Mouse (Mus musculus) CH12.LX (cell line): Measurements from ENCODE around the gene 2210010C04Rik.

ENCODE experiments used
- CTCF ChIP-seq, 2 experiments: IDR thresholded peaks in 1 of 2; conservative IDR thresholded peaks in 1 of 2; 2 replicates each; pipeline ENCODE4 v1.5.1; 2011 to 2012; ENCODE audit warnings: low read depth in 2 of 2, low read length in 2 of 2, improper control_type of control experiment in 1 of 2, inconsistent platforms in 1 of 2, mild to moderate bottlenecking in 1 of 2, moderate library complexity in 1 of 2
- ETS1 ChIP-seq: conservative IDR thresholded peaks from 2 replicates; pipeline ENCODE4 v1.6.1; 2012; ENCODE audit warnings: low read depth, mild to moderate bottlenecking, inconsistent platforms, low read length, improper control_type of control experiment, moderate library complexity
- JUN ChIP-seq: IDR thresholded peaks from 2 replicates; pipeline ENCODE4 v1.6.1; 2011; ENCODE audit warnings: low read depth, mild to moderate bottlenecking, low read length, improper control_type of control experiment, moderate library complexity; ENCODE audit not compliant: insufficient read depth
- MAX ChIP-seq: IDR thresholded peaks from 2 replicates; pipeline ENCODE4 v1.6.1; 2011; ENCODE audit warnings: low read length, improper control_type of control experiment
- POLR2A ChIP-seq: IDR thresholded peaks from 2 replicates; pipeline ENCODE4 v1.6.1; 2011; ENCODE audit warnings: low read depth, mild to moderate bottlenecking, improper control_type of control experiment, low read length
- SIN3A ChIP-seq: IDR thresholded peaks from 2 replicates; pipeline ENCODE4 v1.6.1; 2012; ENCODE audit warnings: low read length, improper control_type of control experiment, inconsistent platforms
- TCF12 ChIP-seq: IDR thresholded peaks from 2 replicates; pipeline ENCODE4 v1.6.1; 2014; ENCODE audit warnings: low read depth, mild to moderate bottlenecking, inconsistent platforms, low read length, improper control_type of control experiment
- USF1 ChIP-seq: IDR thresholded peaks from 2 replicates; pipeline ENCODE4 v1.6.1; 2014; ENCODE audit warnings: low read depth, mild to moderate bottlenecking, inconsistent platforms, low read length, improper control_type of control experiment

DNA sequence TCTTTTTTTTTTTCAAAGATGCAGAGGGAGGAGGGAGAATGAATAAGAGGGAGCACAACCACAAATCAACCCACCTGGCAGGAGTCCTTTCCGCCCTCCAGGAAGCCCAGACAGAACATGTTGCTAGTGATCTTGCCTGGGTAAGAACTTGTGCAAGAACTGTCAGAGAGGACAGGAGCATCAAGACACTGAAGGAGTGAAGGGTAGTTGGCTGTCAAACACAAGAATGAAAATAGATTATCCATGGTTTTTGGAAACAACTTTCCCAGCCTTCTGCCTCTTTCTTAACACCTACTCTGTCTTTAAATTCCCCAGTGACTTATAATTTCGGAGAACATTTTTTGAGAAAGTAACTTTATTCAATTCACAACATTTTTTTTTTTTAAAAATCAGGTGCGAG lies 3.1 kb downstream of the 2210010C04Rik start:
- no peak for TF ChIP-seq CTCF (conservative IDR thresholded peaks at IDR 0.05 in 1 of 2, IDR thresholded peaks at IDR 0.05 in 1 of 2; ENCODE audit: low read depth in 2 of 2, low read length in 2 of 2)
- no peak for TF ChIP-seq MAX
- no peak for TF ChIP-seq SIN3A
- TF ChIP-seq USF1, result no peak
- no peak for TF ChIP-seq POLR2A
- no peak for TF ChIP-seq TCF12
- TF ChIP-seq JUN, result no peak
- TF ChIP-seq ETS1, result no peak
